Mouse (Mus musculus): Measurements from ENCODE around the gene Rap1gds1.

Rap1gds1 gene

DNA sequence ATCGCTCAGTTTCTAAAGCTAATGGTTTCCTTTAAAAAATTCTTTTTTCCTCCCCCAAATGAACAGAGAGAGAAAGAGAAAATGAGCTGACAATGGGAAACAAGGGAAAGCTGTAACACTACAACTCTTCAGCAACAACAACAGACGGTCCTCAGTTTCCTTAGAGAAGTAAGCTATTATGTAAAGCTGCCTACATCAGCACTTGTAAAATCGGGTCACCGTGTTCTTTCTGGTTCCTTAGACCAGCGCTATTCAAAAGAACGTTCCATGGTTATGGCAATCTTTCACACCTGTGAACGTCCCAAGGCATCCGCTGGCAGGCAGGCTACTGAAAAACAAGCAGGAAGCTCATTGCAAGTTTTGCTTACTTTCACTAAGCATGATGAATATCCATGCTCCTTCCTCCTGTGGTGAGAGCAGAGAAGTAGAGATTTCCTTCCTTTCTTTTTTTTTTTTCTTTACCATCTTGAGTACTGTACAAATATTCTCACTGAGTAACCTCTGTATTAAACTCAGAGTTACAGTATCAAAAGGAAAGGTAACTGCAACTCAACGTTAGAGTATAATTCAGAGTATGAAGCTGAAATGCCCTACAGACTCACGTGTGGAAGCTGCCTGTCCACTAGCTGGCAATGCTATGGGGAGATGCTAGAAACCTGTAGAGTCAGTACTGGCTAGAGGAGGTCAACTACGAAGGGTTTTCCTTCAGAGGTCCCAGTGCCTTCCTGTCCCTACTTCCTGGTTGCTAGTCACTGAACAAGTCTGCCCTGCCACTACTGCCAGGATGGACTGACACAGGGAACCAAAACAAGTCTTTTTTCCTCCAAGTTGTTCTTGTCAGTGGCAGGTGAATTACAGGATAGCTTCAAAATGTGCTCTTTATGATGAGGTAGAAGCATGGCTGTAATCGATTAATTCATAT lies 26.0 kb downstream of the Rap1gds1 start:
- no peak for DNase-seq (ENCODE audit: low spot score)

DNA sequence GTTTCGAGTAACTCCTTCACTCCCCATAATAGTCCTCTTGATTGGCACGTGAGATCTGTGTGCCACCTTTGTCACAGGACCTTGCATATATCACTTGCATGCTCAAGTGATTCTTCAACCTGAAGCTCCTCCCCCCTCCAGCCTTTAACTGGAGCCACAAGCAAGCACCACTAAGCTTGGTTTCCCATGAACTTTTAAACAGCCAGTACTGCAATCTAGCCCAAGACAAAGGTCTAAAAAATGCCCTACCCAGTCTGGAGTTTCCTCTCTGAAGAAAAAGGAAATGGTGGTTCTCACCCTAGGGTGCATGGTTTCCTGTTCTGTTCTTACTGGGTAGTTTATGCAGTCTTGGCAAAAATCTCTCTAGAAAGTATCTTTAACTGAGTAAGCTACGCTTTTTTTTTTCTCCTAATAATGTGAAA lies 32.6 kb downstream of the Rap1gds1 start:
- no peak for DNase-seq (ENCODE audit: low spot score)

DNA sequence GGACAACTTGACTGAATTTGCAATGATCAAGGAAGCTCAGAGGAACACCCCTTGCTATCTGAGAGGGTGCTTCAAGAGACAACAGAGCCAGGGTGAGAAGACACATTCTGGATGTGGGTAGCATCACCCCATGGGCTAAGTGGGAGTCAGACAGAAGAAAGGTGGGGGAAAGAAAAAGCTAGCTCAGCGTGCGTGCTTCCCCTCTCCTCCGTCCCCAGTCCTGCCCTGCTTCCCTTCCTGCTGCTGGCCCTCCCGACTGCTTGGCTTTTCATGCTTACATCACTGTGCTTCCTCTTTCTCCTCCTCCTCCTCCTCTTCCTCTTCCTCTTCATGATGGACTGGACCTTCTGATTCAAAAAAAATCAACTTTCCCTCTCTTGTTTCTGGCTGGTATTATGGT lies 33.1 kb downstream of the Rap1gds1 start:
- DNase-seq (ENCODE audit: low spot score) = no peak

DNA sequence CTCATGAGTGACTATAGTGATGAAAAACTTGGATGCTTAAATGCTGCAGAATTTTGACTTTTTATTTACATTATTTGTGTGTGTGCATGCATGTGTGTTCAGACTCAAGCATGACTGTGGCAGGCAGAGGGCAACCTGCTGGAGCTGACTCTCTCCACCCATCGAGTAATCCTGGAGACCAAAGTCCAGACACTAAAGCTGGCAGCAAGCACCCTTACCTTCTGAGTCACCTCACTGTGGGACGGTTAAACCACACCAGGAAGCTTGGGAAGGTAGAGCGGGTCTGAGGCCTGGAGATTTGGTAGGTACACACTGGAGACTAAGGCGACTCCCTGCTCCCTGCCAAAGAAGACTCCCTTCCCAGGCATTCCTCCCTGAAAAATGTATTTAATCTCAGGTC lies 38.0 kb downstream of the Rap1gds1 start:
- no peak for DNase-seq (ENCODE audit: low spot score)

GRCm38 (mm10) chr3:139033179-139033578 lies 41.8 kb downstream of the Rap1gds1 start:
- DNase-seq (ENCODE audit: low spot score) = no peak

DNA sequence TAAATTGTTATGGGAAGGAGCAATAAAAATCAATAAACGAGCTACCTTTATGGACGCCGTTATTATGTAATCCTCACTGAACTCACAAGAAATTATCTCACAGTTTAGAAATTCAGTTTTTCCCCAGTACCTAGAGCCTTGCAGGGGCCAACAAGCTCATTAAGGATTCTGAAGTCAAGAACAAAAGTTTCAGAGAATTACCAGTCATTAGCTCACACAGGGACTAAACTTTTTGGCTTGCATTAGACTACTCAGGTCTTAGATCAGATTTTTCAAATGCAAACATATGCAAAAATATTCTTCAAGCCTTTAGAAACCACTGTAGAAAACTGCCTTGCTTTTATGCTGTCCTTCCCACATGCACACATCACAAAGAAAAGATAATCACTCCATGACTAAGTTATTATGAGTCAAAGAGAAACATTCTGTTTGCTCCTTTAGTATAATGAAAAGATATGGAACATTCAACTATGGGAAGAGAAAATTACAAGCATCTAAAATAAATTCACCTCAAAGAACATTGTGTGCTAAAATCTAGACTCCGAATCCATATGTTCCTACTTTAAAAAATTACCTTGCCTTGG lies 44.3 kb downstream of the Rap1gds1 start:
- no peak for DNase-seq (ENCODE audit: low spot score)

DNA sequence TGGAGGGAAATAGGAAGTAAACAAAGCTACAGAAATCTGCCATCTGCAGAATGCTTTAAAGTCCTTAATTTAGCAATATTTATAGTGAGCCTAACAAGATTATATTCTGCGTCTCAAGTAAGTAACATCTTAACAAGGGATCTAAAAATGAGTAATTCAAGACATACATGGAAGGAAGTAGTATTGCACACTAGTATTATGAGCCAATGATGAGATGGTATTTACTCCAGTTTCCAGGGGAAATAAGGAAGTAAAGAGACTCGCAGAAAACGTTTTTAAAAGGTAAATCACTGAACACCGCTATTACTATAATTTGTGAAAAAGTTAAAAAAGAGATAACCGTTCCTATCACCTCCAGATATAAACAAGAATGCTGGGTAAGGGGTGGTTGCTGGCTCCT lies 49.9 kb downstream of the Rap1gds1 start:
- DNase-seq (ENCODE audit: low spot score) = no peak

GRCm38 (mm10) chr3:139023585-139023984 lies 51.4 kb downstream of the Rap1gds1 start:
- no peak for DNase-seq (ENCODE audit: low spot score)

DNA sequence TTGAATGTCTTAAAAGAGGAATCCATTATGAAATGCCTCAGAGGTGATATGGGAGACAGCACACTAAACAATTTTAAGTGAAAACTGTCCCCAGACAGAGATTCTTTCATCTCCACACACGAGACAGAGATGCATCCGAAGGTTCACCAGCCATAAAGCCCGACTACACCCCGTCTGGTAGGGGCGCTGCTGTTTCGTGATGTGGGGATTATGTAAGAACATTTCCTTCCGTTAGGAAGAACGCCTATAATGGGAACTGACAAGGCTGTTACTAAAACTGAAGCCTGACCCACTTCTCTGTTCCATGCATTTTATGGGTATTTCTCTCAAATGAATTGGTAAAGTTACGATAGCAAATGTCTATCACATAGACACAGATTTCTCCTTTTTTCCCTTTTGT lies 62.6 kb downstream of the Rap1gds1 start:
- no peak for DNase-seq (ENCODE audit: low spot score)

DNA sequence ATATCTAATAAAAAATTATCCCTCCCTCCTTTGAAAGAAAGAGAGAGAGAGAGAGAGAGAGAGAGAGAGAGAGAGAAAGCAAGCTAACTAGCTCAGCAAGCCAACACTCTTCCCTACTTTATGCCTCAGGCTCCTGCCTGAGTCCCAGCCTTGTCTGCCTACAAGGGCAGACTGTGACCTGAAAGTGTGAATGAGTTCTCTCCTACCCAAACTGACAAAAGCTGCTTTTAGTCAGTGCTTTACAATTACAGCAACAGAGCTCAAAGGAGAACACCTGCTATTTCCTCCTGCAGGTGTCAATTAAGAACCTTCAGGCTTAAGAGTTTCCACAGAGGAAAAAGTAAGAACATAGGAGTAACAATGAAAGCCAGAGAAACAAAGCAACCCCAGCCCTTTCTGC lies 69.3 kb downstream of the Rap1gds1 start:
- DNase-seq (ENCODE audit: low spot score) = no peak

GRCm38 (mm10) chr3:139002774-139003173 lies 72.2 kb downstream of the Rap1gds1 start:
- no peak for DNase-seq (ENCODE audit: low spot score)

DNA sequence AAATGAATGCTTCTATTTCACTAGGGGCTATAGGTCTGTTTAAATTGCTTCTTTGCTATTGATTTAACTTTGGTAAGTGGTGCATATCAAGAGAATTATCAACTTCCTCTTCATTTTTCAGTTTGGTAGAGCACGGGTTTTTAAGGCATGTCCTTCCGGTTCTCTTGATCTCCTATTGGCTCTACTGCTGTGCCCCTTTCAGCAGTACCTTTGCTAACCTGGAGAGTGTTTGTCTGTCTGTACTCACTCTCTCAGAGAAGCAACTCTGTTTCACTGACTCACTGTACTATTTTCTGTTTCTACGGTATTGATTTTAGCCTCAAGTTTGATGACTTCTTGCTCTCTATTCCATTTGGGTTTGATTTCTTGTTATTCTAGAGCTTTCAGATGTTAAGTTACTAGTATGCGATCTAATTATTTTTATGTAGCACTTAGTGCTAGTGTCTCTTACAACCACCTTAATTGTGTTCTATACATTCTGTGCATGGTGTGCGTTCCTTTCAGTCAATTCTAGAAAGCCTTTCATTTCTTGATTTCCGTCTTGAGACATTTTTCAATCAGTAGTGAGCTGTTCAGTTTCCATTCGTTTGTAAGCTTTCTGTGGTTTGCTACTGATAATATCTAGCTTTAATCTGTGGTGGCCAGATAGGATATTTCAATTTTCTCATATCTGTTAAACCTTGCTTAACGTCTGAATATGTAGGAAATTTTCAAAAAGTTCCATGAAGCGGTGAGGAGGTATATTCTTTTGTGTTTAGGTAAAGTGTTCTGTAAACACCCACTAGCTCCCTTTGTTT lies 74.7 kb downstream of the Rap1gds1 start:
- DNase-seq (ENCODE audit: low spot score) = no peak

DNA sequence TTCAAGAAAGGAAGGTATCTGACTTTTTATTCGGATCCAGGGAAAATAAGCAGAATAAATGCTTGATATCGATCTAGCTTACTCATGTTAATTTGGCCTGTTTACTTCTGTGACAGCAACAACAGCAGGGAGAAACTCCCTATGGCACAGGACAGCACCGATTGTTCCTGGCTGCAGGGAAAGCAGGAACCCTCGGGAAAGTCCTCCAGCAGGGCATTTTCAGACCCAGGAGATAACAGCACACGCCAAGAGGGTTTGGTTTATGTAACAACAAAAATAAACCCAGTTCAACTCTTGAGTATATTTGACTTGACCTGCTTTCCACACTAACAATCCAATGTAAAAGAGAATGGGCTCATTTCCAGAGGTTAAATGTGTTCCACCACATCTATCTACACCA lies 81.5 kb downstream of the Rap1gds1 start:
- no peak for DNase-seq (ENCODE audit: low spot score)

GRCm38 (mm10) chr3:138991367-138991766 lies 83.6 kb downstream of the Rap1gds1 start:
- no peak for DNase-seq (ENCODE audit: low spot score)

DNA sequence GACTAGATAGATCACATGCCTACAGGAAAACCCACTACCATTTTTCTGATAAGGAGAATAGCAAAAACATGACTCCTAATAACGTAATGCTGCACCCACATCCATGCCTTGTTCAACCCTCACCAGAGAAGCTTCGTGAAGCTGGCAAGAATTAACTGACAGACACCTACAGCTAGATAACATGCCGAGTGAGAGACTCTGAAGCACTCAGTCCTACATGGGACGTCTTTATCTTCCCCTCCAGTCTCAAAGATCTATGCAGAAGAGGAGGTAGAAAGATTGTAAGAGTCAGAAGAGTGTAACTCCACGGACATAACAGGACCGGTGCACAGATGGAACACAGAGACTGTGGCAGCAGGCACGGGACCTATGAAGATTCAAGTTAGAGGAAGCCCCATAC lies 85.9 kb downstream of the Rap1gds1 start:
- DNase-seq (ENCODE audit: low spot score) = no peak

DNA sequence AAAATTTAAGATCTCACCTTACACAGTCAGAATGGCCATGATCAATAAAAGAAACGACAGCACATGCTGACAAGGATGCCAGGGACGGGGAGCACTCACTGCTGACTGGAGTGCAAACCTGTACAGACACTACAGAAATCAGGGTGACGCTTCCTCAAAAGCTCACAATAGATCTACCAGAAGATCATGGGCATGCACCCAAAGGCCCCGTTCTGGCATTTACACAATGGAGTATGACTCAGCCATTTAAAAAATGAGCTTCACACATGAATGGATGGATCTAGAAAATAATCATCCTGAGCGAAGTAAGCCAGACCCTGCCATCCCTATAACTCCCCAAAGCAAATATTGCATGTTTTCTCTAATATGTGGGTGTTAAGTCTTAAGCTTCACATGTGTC lies 87.0 kb downstream of the Rap1gds1 start:
- no peak for DNase-seq (ENCODE audit: low spot score)

DNA sequence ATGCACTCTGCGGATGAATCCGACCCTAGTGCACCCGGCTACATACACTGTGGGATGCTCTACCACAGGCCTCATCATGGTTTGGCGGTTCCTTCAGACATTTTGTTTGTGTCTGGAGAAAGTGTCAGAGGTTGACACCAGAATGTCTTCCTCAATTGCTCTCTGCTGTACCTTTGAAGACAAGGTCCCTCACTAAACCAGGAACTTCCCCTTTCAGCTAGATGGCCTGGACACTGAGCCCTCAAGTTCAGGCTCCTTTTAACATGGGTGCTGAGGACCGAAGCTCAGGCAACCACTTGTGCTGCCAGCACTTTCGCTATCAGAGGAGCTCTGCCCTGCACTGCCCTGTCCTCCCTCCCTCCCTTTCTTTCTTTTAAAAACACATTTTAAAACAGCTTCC lies 92.8 kb downstream of the Rap1gds1 start:
- DNase-seq (ENCODE audit: low spot score) = no peak

GRCm38 (mm10) chr3:138977413-138977812 lies 97.6 kb downstream of the Rap1gds1 start:
- no peak for DNase-seq (ENCODE audit: low spot score)

DNA sequence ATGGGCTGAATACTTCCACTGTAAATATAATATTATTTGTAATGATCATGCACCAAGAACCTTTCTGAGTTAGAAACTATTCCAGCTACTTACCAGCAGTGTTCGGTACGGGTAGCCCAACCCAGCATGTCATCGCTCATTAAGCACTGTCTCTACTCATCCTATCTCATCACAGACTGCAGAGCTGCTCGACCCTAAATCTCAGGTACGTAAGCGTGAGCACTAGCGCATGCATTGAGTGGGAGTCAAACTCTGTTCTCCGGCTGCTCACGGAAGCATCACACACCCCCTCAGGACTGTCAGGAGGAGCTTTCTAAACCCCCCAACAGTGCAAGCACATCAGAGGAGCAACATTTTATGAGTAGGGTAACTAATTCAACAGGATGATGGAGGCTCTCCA lies 107.4 kb downstream of the Rap1gds1 start:
- DNase-seq (ENCODE audit: low spot score) = no peak

GRCm38 (mm10) chr3:138958527-138958926 lies 116.5 kb downstream of the Rap1gds1 start:
- no peak for DNase-seq (ENCODE audit: low spot score)

DNA sequence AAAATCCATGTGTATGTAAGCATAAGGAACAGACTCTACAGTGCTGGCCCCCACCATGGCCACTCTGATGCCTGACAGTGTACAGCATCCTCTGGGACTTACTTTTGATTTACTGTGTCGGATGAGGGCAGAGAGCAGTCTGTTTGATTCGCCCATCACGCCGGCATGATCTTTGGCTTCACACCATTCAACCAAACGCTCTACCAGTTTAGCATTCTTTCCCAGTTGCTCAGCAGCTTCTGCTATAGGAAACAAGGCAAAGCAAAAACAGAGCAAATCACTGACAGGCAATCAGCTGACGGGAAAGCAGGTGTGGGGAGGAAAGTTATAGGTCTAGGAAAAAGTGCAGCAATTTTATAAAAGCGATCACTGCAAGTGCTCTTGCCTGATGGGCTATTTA lies 119.8 kb downstream of the Rap1gds1 start:
- no peak for DNase-seq (ENCODE audit: low spot score)

GRCm38 (mm10) chr3:138949081-138949480 lies 125.9 kb downstream of the Rap1gds1 start:
- DNase-seq (ENCODE audit: low spot score) = no peak

GRCm38 (mm10) chr3:138945516-138945915 lies 129.5 kb downstream of the Rap1gds1 start:
- DNase-seq (ENCODE audit: low spot score) = no peak

Data from testis, postnatal 10 days (tissue).